Mouse (Mus musculus) urinary bladder, postnatal 25 days (tissue): ENCODE results near the gene Mpc2.
A peak's percentile ranks its signal among the peaks of the same experiment; 100 is the strongest.

Experiments
- DNase-seq: peaks from one replicate; pipeline ENCODE4 v3.0.0; 2022; ENCODE audit warnings: low spot score

Mpc2 gene

DNA sequence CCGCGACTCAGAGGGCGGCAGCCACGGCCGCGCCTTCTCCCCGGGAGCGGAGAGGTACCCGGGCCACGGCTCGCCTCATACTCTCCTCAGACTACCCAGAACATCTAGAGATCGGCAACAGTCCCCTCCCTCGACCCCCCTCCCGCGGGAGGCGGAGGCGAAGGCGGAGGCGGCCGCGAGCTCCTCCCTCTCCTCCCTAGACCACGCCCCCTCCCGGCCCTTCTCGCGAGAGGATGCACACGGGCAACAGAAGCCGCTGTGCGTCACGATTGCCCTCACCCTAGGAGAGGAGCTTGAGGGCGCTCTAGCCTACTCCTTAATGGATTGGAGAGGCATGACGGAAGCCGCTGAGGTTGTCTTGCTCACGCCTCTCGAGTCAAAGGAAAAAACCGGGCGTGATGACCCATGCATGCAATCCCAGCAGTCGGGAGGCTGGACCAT, at the start of gene Mpc2, which contains the start of gene Dcaf6:
Mpc2 (plus strand) TSS at position 278 of the 441 bp plus-strand sequence.
Dcaf6 (minus strand) TSS at position 116 of the 441 bp plus-strand sequence.
- peak; percentile 100 for DNase-seq

DNA sequence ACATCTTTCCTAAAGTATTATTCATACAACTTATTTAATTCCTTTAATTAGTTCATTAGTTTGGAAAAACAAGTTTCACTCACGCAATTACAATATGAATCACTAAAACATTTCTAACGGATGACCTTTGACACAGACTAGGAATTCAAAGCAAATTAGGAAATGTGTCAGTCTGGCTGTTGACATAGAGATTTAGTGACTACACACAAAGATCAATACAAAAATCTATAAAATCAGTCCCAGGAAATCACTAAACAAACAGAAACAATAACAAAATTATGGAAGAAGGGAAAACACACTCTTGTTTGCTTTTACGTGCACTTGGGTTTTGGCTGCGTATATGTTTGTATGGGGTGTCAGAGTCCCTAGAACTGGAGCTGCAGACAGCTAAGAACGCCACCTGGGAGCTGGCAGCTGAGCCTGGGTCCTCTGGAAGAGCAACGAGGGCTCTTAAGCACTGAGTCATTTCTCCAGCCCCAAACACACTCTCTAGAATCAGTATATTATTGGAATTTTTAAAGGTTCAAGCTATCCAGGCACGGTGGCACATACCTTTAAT, 39.0 kb upstream of the Mpc2 start:
- DNase-seq: no peak

DNA sequence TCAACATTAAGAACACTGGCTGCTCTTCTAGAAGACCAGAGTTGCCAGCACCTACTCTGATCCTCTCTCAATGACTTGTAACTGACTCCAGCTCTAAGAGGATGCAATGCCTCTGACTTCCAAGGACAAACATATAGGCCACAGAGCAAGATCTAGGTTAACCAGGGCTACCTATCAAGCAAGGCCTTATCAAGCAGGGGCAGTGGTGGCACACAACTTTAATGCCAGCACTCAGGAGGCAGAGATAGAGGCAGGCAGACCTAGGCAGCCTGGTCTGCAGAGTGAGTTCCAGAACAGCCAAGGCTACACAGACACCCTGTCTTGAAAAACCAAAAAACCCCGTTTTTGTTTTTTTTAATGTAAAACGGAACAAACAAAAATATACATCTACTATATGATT, 34.2 kb upstream of the Mpc2 start:
- DNase-seq: no peak

DNA sequence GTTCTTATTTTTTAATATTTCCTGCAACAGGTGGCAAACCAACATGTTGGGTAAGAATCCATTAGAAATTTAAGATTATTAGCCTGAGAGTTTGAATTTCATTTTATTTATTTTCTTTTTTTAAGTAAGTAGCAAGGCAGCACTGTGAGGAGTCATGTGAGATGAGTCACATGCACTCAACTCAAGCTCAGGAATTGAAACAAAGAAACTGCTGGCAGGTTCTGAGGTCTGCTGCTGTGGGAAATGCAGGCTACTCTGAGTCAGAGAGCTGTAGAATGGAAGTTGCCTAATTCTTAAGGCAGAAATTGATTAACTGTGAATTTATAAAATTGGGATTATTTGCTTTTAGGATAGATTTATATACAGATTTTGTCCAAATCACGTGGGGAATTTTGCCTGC, 27.6 kb upstream of the Mpc2 start:
- no peak for DNase-seq

DNA sequence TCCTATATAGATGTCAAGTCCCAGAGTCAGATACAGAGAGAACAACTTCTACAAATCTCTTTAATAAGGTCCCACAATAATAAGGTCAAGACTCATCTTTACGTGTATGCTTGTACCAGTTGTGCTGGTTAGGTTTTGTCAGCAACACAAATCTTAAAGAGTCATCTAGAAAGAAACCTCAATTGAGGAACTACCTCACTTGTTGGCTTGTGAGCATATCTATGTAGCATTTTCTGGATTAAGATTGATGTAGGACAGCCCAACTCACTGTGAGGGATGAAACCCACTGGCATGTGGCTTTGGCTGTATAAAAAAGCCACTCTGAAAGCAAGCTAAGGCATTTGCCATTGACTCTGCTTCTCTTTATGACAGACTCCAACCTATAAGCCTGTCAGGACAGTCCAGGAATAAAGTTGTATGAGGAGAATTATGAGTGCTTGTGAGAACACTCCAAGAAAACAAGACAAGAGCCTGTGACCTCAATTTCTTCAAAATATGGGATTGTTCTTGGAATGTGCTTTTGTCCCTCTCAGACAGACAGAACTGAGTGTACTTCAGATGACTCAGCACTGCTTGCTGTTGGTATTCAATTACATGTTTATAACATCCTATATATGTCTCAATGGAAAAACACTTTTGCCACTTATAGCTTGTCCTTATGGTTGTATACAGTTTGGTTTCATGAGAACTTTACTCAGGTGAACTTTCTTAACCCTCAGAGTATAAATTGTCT, 22.0 kb upstream of the Mpc2 start:
- DNase-seq: no peak

DNA sequence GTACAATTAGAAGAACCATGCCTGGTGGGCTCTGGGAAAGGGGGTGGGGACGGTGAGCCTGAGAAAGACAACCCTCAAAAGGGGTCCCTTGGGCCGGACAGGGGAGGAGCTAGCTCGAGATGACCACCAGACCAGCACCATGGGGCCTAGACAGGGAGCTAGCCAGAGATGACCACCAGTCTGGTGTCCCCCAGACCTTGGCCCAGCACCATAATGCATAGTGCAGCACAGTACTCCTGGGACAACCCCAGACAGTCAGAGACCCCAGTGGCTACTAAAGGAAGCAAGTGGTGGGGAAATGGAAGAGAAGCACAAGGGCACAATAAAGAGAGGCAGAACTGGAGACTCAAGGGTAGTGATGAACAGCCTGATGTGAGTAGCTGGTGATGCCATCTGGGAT, 19.6 kb upstream of the Mpc2 start:
- no peak for DNase-seq

DNA sequence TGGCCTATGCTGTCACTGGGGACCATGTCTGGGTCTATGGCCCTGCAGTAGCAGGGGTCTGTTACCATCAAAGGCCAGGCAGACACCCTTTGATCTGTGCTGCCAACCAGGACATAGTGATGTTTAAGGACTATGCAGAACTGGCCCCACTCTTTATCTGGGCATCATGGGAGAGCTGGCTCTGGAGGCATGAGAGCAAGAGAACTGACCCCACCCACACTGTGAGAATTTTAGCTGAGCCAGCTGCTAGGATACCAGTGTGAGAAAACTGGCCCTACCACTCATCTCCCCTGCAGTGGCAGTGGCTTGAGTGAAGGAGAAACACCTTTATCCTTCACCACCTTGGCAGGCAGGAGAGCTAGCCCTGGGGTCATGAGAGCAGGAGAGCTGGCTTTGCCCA, 19.2 kb upstream of the Mpc2 start:
- no peak for DNase-seq

DNA sequence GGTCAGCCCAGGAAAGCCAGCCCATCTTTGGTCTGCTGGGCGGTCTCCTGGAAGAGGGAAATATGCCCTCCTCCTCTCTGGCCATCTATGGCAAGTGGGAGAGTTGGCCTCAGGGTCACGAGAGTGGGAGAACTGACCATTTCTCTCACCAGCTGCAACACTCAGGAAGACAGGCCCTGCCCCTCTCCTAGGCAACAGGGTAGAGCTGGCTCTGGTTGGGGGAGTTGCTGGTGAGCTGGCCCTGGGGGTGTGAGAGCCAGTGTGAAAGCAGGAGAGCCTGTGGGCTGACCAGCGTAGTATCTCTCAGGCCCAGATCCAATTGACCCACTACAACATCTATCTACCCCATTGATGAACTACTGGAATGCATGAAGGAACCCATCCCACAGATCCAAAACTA, 18.7 kb upstream of the Mpc2 start:
- no peak for DNase-seq

DNA sequence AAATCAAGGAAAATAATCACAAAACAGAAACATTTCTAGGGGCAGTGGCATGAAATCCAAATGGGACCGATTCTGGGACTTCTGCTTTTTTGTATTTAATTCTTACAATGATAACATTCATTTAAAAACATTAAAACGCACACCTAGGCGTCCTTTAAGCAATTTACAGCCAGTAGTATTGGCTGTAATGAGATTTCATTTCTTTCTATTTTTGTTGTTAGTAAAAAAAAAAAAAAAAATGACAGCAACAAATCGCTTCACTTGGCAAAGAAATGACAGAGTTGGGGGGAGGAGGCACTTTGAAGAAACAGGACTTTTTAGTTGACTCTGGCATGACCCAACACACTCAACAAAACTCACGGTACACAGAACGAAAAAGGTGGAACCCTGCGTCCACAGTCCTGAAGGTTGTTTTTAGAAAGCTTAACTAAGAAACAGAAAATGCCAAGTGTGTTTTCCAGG, 1.4 kb upstream of the Mpc2 start:
- no peak for DNase-seq

DNA sequence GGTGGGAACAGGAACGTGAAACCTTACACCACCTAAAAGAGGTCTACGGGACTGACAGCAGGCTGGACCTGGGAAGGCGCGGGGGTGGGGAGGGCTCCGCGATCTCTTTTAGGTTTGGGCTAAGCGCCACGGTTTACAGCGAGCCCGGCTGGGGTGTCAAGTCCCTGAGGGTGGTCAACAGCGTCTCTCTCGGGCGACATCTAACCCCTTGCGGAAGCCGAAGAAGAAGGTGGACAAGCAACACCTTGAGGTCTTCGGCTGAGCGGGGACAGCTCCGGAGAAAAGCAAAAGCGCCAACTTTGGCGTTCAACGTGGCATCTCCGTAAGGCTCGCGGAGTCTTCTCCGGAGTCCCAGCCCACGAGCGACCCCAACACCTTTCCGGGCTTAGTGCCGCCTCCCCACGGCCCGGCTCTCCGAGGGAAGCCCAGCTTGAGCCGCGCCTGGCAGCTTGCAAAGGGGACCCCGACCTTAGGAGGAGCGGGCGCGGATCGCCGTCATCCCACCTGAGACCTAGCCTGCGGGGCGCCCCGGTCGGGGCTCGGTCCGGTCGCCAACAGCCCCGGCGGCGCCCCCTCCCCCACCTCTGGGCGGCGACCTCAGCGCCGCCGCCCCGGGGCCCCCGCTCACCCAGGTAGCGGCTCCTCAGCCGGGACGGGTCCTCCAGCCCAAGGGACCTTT, 795 bp upstream of the Mpc2 start:
- peak; percentile 44 for DNase-seq

DNA sequence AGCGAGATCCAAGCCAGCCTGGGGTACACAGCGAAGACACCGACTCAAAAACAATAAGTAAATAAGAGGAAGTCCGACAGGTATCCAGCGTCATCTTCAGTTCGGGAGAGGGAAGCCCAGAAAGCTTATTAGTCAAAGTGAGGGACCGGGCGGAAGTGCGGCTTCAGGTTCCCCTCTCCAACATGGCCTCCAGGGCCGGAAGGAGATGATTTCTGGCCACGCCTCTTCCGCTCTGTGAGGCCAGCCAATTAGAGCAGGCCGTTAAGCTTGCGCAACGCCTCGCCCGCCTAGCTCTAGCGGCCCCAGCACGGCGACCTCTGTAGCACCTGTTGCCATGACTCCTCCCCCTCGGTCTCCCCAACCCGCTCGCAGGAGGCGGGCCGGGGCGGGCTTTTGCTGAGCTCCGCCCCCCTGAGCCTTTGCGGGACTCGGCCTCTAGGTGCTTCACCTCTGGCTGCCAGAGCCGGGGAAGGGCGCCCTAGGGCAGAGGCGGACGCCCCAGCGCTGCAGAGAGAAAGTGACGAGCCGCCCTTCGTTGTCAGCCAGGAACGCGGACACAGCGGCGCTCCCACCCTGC, 452 bp downstream of the Mpc2 start:
- DNase-seq: peak; percentile 97

DNA sequence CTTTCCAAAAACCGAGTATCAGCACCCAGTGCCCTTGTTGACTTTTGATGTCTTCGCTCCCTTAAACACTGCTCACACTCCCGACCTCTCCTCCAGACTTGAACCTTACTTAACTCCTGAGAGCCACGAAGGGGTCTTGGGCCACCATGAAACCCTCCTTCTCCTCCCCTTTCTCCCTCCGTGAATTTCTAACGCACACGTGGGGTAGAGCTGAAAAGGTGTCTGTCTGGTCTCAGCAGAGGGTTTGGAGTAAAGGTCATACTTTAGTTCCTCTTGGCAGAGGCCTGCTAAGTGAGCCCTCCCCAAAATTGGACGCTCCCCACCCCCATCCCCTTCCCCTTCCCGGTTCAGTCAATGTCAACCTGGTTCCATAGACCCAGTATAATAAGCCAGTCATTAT, 1.2 kb downstream of the Mpc2 start:
- DNase-seq: no peak

DNA sequence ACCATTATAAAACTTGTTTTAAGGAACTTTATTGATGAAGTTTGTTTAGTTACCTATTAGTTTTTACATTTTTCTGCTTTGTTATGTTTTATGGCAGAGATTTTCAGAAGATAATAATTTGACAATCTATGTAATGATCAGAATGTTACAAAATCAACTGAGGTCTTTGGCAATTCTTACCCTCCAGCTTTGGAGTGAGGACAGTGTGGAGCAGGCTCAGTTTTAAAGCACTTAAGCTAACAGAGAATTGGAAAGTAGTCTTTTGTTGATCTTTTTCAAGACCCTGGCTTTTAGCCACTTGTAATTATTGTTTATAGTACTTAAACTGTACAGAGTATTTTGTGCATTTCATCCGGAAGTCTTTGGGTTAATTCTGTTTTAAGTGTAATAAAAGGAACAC, 2.4 kb downstream of the Mpc2 start:
- no peak for DNase-seq

DNA sequence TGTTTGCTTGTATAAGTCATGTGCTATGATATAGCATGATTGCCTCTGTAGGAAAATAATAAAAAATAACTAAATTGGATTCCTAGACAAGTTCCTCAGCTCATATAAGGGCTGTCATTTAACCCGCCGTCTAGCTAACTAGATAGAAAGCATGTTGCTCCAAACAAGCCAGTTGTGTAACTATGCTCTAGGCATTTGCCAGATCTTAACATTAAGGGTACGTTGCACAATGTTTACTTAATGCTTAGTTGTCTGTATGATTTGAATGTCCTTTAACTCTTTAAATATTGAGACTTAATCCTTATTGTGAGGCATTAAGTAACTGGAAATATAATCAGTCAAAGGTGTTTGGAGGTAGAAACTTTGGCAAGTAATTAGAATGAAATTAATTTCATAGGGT, 4.1 kb downstream of the Mpc2 start:
- DNase-seq: no peak

DNA sequence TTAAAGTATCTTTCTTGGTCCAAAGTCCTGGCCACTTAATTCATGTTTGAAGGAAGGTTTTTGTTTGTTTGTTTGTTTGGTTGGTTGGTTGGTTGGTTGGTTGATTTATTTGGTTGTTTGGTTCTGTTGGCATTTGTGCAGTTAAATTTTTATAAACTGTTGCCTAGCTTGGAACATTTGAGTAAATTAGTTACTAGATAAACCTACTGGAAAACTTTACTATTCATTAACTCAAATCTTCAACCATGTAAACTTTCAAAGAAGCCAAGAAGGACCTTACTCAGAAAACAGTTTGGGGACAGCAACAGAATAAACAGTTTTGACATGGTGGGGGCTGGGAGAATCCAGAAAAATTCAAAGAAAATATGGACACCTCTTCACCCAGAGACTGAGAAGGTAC, 8.5 kb downstream of the Mpc2 start:
- no peak for DNase-seq

DNA sequence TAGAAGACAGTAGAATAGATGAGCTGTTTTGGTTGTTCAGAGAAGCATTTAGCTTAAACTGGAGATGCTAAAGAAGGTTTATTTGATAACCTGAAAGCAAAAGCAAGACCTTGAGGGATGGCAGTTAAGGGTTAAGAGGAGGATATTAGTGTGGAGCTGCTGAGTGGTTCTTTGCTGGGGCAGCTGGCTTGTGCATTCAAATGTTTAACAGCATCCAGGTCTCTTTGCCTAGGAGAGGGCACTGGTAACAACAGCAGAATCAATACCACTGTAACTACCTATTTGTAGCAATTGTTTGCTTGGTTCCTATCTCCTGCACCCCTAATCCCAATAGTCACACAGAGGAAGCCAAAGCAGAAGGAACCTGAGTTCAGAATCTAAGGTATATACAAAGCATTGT, 9.3 kb downstream of the Mpc2 start:
- DNase-seq: no peak

DNA sequence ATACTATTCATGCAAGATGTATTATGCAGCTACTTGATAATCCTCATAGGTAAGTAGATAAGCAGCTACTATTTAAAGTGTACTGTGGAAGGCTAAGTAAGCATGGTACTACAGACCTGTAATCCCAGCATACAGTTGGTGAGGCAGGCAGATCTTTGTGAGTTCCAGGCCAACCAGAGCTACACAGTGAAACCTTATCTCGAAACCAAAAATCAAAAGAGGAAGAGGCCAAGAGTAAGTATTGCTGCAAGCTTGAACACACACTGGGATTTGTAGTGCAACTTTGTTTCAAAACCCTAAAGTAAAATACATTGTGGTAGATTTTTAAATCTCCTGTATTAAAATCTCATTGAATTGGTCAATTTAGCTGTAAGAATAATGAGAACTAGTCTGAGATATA, 11.1 kb downstream of the Mpc2 start:
- DNase-seq: no peak

DNA sequence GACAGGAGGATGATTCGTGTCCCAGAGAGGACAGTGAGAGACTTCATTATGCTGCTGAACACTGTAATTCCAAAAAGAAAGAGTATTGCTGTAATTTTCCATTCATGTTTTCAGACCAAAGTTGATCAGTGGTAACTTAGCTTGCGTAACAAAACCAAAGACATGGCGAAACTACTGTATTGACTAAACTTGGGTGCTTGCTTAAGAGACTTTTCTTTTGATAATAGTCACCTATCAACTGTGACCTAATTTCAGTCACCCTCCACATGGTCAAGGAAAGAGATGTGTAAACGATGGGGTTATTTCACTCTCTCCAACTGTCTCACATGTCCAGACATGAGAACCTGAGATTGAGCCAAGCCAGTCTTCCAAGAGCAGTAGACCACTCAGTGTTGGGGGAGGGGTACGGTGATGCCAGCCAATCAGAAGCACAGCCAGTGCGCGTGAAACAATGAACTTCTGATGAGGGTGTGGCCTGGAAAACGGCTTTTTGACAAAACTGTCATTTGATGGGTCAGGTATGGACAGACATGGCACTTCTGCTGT, 24.3 kb downstream of the Mpc2 start, which contains the start of gene Adcy10:
Adcy10 (plus strand) TSS at position 496 of the 546 bp plus-strand sequence.
- no peak for DNase-seq

DNA sequence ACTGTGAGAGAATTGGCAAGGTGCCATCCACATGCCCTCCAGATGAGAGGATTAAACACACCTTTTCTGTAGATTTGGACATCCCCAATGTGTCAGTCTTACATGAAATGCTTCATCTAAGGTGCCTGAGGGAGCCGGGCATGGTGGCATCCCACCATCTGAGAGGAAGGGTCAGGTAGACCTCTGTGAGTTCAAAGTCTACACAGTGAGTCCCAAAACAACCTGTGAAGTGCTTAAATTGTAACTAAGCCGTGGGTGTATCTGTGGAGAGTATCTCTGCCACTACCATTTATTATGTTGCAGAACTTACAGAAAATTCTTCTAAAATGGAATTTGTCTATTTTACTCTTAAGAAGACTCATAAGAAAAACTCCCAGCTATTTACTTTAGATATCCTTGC, 25.7 kb downstream of the Mpc2 start:
- DNase-seq: no peak

DNA sequence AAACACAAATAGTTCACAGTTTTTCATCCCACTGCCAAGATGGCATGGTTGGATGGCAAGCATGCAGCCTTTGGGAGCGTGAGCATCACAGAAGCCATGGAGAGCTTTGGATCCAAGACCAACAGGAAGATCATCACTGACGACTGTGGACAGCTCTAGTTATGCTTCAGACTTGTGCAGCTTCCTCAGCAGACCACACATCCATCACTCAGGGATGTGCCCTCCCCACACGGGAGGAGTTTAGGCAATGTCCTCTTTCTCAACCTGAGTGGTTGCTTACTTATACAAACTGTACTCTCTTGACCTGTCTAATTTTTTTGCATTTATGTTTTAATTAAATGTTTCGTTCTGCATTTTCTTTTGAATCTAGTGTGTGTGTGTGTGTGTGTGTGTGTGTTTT, 28.8 kb downstream of the Mpc2 start:
- no peak for DNase-seq

DNA sequence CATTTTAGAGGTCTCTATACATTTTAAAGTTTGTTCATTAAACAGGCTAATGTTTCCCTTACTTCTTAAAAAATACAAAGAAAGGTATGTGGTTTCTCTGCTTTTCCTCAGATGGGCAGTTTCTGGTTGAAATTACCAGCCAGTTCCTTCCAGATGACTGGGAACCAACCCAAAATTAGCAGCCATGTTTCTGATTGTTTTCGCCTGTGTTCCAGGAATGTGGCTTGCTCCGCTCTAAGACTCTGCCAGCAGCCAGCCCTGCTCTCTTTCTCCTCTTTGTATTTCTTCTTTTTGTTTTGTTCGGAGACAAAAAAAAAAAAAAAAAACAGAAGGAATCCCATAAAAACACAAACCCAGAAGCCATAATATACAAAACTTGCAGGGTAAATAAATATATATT, 38.4 kb downstream of the Mpc2 start:
- DNase-seq: no peak

DNA sequence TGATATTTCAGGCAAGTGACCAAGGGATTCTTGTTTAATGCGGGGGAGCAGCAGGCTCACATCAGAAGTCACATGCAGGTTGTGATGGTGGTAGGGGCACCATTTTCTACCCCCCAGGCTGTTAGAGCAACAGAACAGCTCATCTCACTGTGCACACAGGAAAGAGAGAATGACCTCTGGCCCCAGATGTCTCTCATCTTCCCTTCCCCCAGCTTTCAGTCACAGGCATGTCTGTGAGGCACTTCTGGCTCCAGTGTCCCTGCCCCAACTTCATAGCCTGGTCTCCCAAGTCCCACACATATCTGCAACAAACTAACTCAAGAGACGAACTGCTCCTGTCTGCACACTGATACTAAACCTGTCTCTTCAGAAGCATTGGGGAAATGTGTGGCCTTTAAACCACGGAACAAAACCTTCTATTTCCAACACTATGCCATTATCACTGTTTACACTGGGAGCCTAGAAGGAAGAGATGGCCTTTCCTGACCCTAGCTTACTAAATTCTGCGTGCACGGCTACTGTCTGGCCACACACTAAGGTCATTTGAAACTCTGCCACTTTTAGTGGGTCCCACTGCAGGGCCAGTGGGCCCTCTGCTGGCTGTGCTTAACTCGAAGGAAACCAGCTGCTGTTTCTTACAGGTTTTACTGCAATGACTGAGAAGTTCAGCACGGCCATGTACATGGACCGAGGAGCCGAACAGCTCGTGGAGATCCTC, 43.0 kb downstream of the Mpc2 start:
- DNase-seq: no peak
